Mouse (Mus musculus): ENCODE results near the gene Epha1. TPM values are rescaled to one million over a fixed set of nuclear protein-coding genes. Genes with fewer than 3 reads are reported as not detected.
A peak's percentile ranks its signal among the peaks of the same experiment; 100 is the strongest.

The Epha1 gene
- polyA plus RNA-seq, 1 experiment from 2014 or later: 0.24 TPM

GRCm38 (mm10) chr6:42351776-42352485, 21.1 kb downstream of the Epha1 start:
- Histone ChIP-seq H3K4me3 (replicated peaks) (no peak overlapping the region), H3K9me3 (replicated peaks) (no peaks in the 10 kb centered on the region), H3K4me1 (peaks cover 52% of the 10 kb centered on the region), H3K9ac (replicated peaks) (no peak overlapping the region; the same call in 1 of the 2 replicates), H3K4me2 (peak overlapping the region; percentile 77), H3K27ac (replicated peaks) (no peak overlapping the region), H3K27me3 (replicated peaks) (no peaks in the 10 kb centered on the region), H3K36me3 (peaks cover 24% of the 10 kb centered on the region)
- WGBS: 84% methylated on average over 7 of the region's 7 CpGs
- no peak for ATAC-seq (ENCODE audit: low FRiP score)

GRCm38 (mm10) chr6:42350968-42351775, 21.9 kb downstream of the Epha1 start:
- peaks cover 17% of the 10 kb centered on the region for H3K36me3 ChIP-seq
- peaks cover 52% of the 10 kb centered on the region for H3K4me1 ChIP-seq
- peak overlapping the region; percentile 77 for H3K4me2 ChIP-seq
- no peak overlapping the region for H3K27ac ChIP-seq (replicated peaks)
- H3K9me3 ChIP-seq (replicated peaks): no peaks in the 10 kb centered on the region
- H3K4me3 ChIP-seq (replicated peaks): peak overlapping the region; percentile 61
- 41% methylated on average over 13 of the region's 13 CpGs for WGBS
- ATAC-seq (ENCODE audit: low FRiP score): no peak
- peak overlapping the region; percentile 86 for H3K9ac ChIP-seq (replicated peaks)
- no peaks in the 10 kb centered on the region for H3K27me3 ChIP-seq (replicated peaks)

GRCm38 (mm10) chr6:42350021-42350967, 22.8 kb downstream of the Epha1 start:
- Histone ChIP-seq H3K9me3 (replicated peaks) (no peaks in the 10 kb centered on the region), H3K4me3 (replicated peaks) (peak overlapping the region; percentile 61), H3K36me3 (peaks cover 10% of the 10 kb centered on the region; the same call in 1 of the 2 replicates), H3K27ac (replicated peaks) (peak overlapping the region; percentile 88), H3K27me3 (replicated peaks) (no peaks in the 10 kb centered on the region), H3K4me2 (peak overlapping the region; percentile 77), H3K4me1 (peaks cover 52% of the 10 kb centered on the region), H3K9ac (replicated peaks) (peak overlapping the region; percentile 86)
- WGBS: under 1% methylated on average over 72 of the region's 72 CpGs
- peak; percentile 61 for ATAC-seq (ENCODE audit: low FRiP score)

- Histone ChIP-seq H3K9me3 (replicated peaks) (no peaks in the 10 kb centered on the region), H3K36me3 (peaks cover 10% of the 10 kb centered on the region; the same call in 1 of the 2 replicates), H3K9ac (replicated peaks) (peak within 1 kb of the TSS; percentile 86), H3K4me1 (peaks cover 49% of the 10 kb centered on the region), H3K4me2 (peak within 1 kb of the TSS; percentile 77), H3K27ac (replicated peaks) (peak within 1 kb of the TSS; percentile 88), H3K27me3 (replicated peaks) (no peaks in the 10 kb centered on the region), H3K4me3 (replicated peaks) (peak within 1 kb of the TSS; percentile 61)
- peak; percentile 93 for ATAC-seq (ENCODE audit: low FRiP score)
- 0% methylated on average over 29 of the region's 36 CpGs for WGBS
Observed at GRCm38 (mm10) chr6:42349426-42350020, 23.5 kb downstream of the Epha1 start, which contains the start of gene Zyx. Gene Zyx, plus strand, starts transcription at chr6:42349630.

GRCm38 (mm10) chr6:42349006-42349425, 24.1 kb downstream of the Epha1 start:
- no peaks in the 10 kb centered on the region for H3K27me3 ChIP-seq (replicated peaks)
- peak overlapping the region; percentile 77 for H3K4me2 ChIP-seq
- no peaks in the 10 kb centered on the region for H3K9me3 ChIP-seq (replicated peaks)
- under 1% methylated on average over 11 of the region's 11 CpGs for WGBS
- H3K4me3 ChIP-seq (replicated peaks): peak overlapping the region; percentile 61
- peaks cover 10% of the 10 kb centered on the region; the same call in 1 of the 2 replicates for H3K36me3 ChIP-seq
- peak; percentile 29 for ATAC-seq (ENCODE audit: low FRiP score)
- peak overlapping the region; percentile 88 for H3K27ac ChIP-seq (replicated peaks)
- peaks cover 44% of the 10 kb centered on the region for H3K4me1 ChIP-seq
- H3K9ac ChIP-seq (replicated peaks): peak overlapping the region; percentile 86

- WGBS: 39% methylated on average over 12 of the region's 12 CpGs
- peak overlapping the region; percentile 77 for H3K4me2 ChIP-seq
- ATAC-seq (ENCODE audit: low FRiP score): no peak
- H3K27me3 ChIP-seq (replicated peaks): no peaks in the 10 kb centered on the region
- 0 out of 2 replicates have a peak overlapping the region, but pooled peaks have one; percentile 88 for H3K27ac ChIP-seq (replicated peaks)
- H3K4me3 ChIP-seq (replicated peaks): peak overlapping the region; percentile 61; the same call in 1 of the 2 replicates
- no peaks in the 10 kb centered on the region for H3K9me3 ChIP-seq (replicated peaks)
- no peak overlapping the region for H3K9ac ChIP-seq (replicated peaks)
- H3K36me3 ChIP-seq: peaks cover 10% of the 10 kb centered on the region; the same call in 1 of the 2 replicates
- H3K4me1 ChIP-seq: peaks cover 40% of the 10 kb centered on the region
Observed at GRCm38 (mm10) chr6:42348281-42349005, 24.6 kb downstream of the Epha1 start.

GRCm38 (mm10) chr6:42344255-42344654, 28.8 kb downstream of the Epha1 start:
- 89% methylated on average over 1 of the region's 1 CpGs for WGBS
- Histone ChIP-seq H3K27me3 (replicated peaks) (no peaks in the 10 kb centered on the region), H3K9me3 (replicated peaks) (no peaks in the 10 kb centered on the region), H3K4me2 (no peak overlapping the region), H3K36me3 (no peaks in the 10 kb centered on the region), H3K4me3 (replicated peaks) (no peak overlapping the region), H3K9ac (replicated peaks) (no peak overlapping the region), H3K27ac (replicated peaks) (no peak overlapping the region), H3K4me1 (peaks cover 11% of the 10 kb centered on the region)
- no peak for ATAC-seq (ENCODE audit: low FRiP score)

- WGBS: 84% methylated on average over 9 of the region's 9 CpGs
- no peak overlapping the region for H3K9ac ChIP-seq (replicated peaks)
- H3K4me1 ChIP-seq: peaks cover 4% of the 10 kb centered on the region
- no peak for ATAC-seq (ENCODE audit: low FRiP score)
- H3K27ac ChIP-seq (replicated peaks): no peak overlapping the region
- H3K27me3 ChIP-seq (replicated peaks): no peaks in the 10 kb centered on the region
- H3K4me2 ChIP-seq: no peak overlapping the region
- H3K36me3 ChIP-seq: no peaks in the 10 kb centered on the region
- H3K9me3 ChIP-seq (replicated peaks): no peaks in the 10 kb centered on the region
- no peak overlapping the region for H3K4me3 ChIP-seq (replicated peaks)
Observed at GRCm38 (mm10) chr6:42343361-42344120, 29.5 kb downstream of the Epha1 start.

GRCm38 (mm10) chr6:42342171-42342570, 30.9 kb downstream of the Epha1 start:
- Histone ChIP-seq H3K27me3 (replicated peaks) (no peaks in the 10 kb centered on the region), H3K4me1 (no peaks in the 10 kb centered on the region), H3K36me3 (no peaks in the 10 kb centered on the region), H3K4me3 (replicated peaks) (no peak overlapping the region), H3K4me2 (no peak overlapping the region), H3K27ac (replicated peaks) (no peak overlapping the region), H3K9me3 (replicated peaks) (no peaks in the 10 kb centered on the region), H3K9ac (replicated peaks) (no peak overlapping the region)
- WGBS: 89% methylated on average over 1 of the region's 1 CpGs
- no peak for ATAC-seq (ENCODE audit: low FRiP score)

- Histone ChIP-seq H3K36me3 (no peaks in the 10 kb centered on the region), H3K27me3 (replicated peaks) (no peaks in the 10 kb centered on the region), H3K27ac (replicated peaks) (no peak overlapping the region), H3K4me1 (no peaks in the 10 kb centered on the region), H3K4me2 (no peak overlapping the region), H3K9ac (replicated peaks) (no peak overlapping the region), H3K4me3 (replicated peaks) (no peak overlapping the region), H3K9me3 (replicated peaks) (no peaks in the 10 kb centered on the region)
- 82% methylated on average over 5 of the region's 5 CpGs for WGBS
- no peak for ATAC-seq (ENCODE audit: low FRiP score)
Observed at GRCm38 (mm10) chr6:42339981-42340380, 33.1 kb downstream of the Epha1 start.

Data from neural tube, embryonic 15.5 days (tissue).